Mouse (Mus musculus) cerebellum, postnatal 36 days (tissue): ENCODE results near the gene Olfr715.
"Not testable (repeated sequence)": the region's sequence is repeated elsewhere in the genome, so short reads cannot be mapped to it uniquely, and the experiment has no call there.

Source experiments
- DNase-seq, 2 experiments: peaks; one replicate each; pipeline ENCODE4 v3.0.0; 2021 to 2022; ENCODE audit warnings: mixed read lengths in 2 of 2

Gene Olfr715

GRCm38 (mm10) chr7:107130983-107131382 is at the start of gene Olfr715:
Olfr715 (minus strand) TSS chr7:107131083.
- DNase-seq, result not testable (repeated sequence)

GRCm38 (mm10) chr7:107180406-107180805 is 49.5 kb upstream of the Olfr715 start:
- no peak for DNase-seq

GRCm38 (mm10) chr7:107166690-107167089 is 35.8 kb upstream of the Olfr715 start, which contains the start of gene Nlrp14:
Nlrp14 (plus strand) TSS chr7:107166990.
- DNase-seq, result no peak

GRCm38 (mm10) chr7:107138027-107138426 is 7.1 kb upstream of the Olfr715 start, which contains the start of gene Olfr716:
Olfr716 (plus strand) TSS chr7:107138327.
- DNase-seq, result not testable (repeated sequence)

- DNase-seq, result not testable (repeated sequence)
Measured at GRCm38 (mm10) chr7:107110269-107110668, 20.6 kb downstream of the Olfr715 start, which contains the start of gene Olfr715b. Olfr715b (minus strand) TSS chr7:107110369.

- no peak for DNase-seq
Measured at GRCm38 (mm10) chr7:107092920-107093319, 38.0 kb downstream of the Olfr715 start, which contains the start of gene Olfr17. Olfr17 (plus strand) TSS chr7:107093220.
